Mouse (Mus musculus) kidney, adult 11 months (tissue): ENCODE data around the gene Sar1b.
"Not testable (repeated sequence)": the region's sequence is repeated elsewhere in the genome, so short reads cannot be mapped to it uniquely, and the experiment has no call there.

Source experiments
- DNase-seq: peaks from one replicate; pipeline ENCODE4 v3.0.0; 2022

Gene Sar1b

DNA sequence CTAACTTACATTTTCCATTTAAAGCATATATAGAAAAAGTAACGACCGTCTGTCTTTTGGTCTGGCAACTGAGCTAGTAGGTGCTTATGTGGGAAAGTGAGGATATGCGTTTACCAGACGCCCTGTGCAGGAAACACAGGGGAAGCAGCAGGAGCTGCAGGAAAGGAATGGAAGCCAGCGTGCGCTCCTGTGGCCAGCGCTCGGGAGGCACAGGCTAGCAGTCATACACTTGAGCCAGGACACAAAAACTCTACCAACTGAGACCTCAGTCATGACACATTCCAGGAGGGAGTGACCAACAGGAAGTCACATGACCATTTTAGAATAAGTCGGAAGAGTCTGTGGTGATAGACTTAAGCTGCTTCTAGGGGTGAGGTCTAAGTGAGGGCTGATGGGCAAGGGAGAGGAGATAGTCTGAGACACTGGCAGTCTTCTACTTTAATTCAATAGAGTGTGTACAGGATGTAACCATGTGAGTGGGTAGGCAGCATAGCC is 17.3 kb downstream of the Sar1b start:
- no peak for DNase-seq

DNA sequence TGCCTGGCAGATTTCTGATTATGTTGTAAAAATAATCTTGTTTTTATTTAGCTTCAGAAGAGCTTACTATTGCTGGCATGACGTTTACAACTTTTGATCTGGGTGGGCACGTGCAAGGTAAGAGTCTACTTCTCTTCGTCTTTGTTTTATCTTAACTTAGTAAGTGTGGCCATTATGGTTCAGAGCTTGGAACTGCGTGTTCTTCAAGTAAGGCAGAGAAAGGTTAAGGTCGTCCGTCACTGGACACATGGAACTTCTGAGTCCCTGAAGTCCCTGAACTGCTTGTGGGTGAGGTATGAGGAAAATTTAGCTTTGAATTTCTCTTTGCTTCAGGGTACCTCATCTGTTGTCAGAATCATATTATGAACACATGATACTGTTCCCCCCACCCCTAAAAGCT is 19.2 kb downstream of the Sar1b start:
- DNase-seq = no peak

DNA sequence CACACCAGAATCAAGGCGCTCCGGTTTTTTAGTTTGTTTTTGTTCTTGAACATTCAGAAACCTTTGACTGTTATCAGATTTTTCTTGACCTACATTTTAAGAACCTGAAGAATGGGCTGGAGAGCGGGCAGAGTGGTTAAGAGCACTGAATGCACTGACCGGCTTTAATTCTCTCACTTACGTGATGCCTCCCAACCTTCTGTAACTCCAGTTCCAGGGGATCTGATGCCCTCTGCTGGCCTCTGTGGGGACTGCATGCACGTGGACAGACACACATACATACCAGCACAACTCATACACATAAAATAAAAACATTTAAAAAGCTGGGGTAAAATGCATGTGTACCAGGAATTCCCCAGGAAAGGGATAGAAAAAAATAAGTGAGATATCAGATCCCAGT is 22.4 kb downstream of the Sar1b start:
- peak; percentile 32 for DNase-seq

DNA sequence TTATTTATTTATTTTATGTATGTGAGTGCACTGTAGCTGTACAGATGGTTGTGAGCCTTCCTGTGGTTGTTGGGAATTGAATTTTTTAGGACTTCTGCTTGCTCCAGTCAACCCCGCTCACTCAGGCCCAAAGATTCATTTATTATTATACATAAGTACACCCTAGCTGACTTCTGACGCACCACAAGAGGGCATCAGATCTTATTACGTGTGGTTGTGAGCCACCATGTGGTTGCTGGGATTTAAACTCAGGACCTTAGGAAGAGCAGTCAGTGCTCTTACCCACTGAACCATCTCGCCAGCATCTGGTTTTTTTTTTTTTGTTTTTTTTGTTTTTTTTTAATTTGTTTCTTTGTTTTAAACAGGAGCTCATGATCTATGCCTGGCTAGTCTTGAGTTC is 26.2 kb downstream of the Sar1b start:
- not testable (repeated sequence) for DNase-seq

DNA sequence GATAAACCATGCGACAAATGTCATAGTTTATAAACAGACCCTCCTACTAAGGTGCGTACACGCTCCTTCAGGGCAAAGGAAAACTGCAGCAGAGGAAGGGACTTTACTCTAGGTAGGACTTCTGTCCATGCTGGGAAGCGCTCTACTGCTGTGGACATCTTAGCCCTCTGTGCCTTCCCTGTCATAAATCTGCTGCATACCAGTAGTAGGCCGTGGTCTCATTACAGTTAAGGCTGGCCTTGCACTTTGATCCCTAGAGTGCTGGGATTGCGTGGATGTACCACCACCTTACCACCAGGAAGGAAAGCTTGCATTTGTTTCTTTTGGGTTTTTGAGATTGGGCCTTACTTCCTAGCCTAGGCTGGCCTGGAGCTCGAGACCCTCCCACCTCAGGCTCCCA is 27.2 kb downstream of the Sar1b start:
- DNase-seq = no peak

DNA sequence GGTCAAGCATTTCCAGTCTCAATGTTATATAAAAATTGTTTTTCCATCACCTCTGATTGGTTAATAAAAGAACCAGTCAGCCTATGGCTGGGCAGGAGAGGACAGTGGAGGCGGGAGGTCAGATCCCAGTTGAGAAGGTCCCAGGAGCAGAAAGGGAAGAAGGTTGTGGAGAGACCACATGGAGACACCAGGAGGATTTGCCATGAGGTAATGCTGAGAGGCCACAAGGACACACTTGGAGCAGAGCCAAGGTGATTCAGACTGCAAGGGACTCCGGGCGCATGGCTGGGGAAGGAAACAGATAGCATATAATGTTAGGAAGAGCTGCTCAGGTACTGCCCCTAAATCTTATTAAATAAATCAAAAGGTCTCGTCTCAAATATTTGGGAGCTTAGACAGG is 32.8 kb downstream of the Sar1b start:
- DNase-seq = no peak

DNA sequence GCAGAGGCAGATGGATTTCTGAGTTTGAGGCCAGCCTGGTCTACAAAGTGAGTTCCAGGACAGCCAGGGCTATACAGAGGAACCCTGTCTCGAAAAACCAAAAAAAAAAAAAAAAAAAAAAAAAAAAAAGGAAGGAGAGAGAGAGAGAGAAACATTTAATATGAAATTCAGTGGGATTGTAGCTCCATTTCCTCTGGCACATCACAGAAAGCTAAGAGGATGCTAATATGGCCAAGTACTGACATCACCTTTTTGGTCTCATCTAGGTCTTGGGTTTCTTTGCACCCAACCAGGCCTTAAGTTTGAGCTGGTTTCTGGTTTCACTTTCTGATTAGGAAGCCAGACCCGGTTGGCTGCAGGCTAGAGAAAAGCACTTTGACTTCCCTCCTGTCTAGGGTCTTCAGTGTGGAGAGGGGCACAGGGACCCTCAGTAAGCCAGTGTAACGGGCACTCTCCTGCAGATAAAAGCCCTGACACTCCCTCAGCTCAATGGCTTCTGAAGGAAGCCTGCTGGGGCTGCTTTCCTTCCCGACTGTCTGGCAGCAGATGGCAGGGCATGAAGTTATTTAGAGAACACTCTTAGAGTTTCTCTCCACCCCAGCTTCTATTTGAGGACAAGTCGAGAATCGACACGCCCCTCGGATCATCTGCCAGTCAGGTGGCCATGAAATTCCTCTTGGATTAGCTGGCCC is 37.3 kb downstream of the Sar1b start:
- no peak for DNase-seq

DNA sequence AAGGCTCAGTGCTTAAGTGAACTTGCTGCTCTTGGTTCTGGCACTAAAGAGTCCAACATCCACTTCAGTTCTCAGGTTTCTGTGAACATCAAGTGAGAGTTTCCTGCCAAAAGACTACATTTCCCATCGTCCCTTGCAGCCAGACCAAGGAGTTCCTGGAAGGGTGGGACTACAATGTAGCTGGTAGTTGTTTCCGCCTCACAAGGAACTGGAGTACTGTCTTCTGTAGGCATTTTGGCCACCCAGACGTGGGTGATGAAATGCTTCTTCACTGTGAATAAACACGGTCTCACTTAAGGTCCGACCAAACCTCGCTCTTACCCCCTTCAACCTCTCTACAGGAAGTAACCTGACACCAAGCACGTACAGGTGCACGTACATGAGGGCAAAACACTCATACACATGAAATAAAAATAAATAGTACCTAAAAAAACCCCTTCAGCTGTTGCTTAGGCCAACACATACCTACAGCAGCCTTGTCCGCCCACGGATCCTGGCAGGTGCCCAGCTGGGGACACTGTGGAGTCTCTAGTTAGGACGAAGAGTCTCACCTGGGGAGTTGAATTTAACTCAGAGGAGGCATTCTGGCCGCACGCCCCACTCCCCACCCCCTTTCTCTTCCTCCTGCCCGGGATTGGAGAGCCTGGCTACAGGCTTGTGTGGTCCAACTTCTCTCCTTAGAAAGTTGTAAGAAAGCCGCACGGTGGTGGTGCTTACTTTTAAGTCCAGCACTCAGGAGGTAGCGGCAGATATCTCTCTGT is 41.9 kb downstream of the Sar1b start:
- peak; percentile 80 for DNase-seq

DNA sequence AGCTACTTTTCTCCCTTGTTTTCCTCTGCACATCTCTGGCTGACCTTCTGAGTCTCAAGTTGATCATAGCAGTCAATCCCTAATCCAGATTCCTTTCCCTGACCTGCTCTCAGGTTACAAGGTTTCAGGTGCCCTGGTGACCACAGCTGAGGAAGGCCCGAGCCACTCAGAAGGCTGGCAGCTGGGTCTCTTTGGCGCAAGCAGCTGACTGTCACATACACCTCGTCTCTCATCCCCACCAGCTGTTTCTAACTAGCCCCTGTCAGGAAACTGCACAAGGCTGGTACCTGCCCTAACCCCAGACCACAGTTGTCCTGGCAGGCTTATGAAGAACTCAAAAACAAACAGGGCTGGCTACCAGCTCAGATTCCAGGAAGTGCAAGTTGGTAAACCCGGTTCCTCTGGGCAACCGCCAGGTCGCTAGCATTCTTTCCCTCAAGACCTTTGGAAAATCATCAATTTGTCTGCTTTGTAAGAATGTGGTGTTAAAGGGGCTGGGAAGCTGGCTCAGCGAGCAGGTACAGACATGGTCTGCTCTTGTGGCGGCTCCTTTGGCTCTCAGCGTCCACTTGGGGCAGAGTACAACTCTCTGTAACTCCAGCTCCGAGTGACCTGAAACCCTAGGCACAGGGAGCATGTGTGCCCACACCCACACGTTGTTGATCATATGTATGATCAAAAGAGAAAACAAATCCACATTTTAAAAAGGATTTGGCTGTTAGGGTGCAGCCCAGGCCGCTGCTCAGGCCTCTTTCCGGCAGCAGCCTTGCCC is 43.8 kb downstream of the Sar1b start:
- peak; percentile 48 for DNase-seq

DNA sequence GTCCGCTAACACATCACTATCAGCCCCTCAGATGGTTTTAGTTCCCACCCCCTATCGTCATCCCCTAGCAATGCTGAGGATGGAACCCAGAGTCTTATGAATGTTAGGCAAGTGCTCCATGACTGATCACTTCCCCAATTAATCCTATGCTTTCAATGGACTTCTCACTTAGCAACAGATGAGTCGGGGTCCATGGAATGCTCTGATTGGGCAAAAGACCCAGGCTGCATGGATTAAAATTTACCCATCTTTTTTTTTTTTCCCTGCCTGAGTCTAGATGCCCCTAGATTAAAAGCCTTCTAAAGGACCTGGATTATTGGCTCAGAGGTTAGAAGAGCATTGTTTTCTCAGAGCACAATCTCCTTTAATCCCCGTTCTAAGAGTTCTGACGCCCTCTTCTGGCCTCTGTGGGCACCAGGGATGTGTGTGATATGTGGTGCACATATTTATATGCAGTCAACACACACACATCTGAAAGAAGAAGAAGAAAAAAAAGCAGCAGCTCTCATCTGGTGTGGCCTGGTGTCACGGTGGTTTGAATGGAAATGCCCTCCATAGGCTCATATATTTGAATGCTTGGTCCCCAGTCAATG is 46.2 kb downstream of the Sar1b start:
- peak; percentile 36 for DNase-seq

DNA sequence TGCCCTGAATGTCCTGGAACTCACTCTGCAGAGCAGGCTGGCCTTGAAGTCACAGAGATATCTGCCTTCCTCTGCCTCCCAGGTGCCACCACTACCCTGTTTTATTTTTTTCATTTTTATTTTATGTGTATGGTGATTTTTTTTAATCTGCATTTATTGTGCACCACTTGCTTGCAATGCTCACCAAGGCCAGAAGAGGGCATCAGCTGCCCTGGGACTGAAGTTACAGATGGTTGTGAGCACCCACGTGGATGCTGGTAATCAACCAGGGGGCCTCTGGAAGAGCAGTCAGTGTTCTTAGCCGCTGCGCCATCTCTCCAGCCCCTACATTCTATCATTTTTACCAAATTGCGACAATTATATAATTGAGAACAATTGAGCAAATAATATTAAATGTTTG is 47.7 kb downstream of the Sar1b start:
- DNase-seq = no peak

DNA sequence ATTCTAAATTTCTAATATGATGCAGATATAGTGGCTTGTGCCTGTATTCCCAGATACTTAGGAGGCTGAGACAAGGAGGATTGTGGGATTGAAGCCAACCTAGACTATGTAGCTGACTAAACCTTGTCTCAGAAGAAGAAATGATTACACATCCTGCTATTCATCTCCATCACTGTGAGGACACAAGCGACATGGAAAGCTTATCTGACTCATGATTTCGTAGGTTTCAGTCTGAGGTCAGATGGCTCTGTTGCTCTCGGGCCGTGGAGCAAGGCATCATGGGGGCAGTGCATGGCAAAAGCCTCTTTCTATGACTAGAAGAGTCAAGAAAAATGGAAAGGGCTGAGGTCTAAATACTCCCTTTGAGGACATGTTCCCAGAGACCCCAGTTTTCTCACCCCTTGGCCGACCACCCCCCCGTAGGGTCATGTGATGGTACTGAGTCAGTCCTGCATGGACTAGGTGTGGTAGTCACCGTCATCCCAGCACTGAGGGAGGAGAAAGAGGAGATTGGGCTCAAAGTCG is 48.6 kb downstream of the Sar1b start:
- no peak for DNase-seq

DNA sequence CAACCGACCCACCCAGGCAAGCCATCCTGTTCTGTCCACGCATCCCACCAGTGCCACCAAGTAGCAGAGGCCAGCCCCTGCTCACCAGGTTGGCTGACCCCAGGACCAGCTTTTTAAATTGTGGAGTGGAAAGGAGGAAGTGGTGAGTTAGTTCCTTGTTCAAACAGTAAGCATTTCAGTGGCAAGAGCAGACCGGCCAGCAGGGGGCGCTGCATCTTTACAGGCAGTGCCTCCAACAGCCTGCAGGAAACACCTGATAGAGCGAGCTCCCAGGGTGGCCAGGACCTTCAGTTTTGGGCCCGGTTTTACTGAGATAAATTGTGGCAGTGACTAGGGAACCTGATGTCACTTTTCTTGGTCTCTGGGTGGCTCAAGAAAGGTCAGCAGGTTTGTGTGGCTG is 54.3 kb downstream of the Sar1b start:
- peak; percentile 80 for DNase-seq

DNA sequence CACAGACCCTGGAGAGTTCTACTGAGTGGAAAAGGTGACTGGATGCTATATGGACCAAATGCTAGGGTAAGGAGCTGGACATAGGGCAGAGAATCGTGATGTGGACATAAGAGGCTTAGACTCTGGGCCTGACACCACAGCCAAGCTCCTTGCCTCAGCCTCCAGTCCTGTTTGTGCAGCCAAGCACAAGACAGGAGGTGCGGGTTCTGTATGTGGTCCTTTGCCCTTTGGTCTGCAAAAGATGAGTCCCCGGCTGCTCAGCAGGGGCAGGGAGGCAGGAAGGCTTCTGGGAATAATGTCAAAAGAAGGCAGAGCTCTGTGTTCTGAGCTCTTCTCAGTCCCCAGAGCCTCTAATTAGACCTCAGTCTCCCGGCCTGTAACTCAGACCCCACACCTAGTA is 55.4 kb downstream of the Sar1b start:
- DNase-seq = peak; percentile 51

DNA sequence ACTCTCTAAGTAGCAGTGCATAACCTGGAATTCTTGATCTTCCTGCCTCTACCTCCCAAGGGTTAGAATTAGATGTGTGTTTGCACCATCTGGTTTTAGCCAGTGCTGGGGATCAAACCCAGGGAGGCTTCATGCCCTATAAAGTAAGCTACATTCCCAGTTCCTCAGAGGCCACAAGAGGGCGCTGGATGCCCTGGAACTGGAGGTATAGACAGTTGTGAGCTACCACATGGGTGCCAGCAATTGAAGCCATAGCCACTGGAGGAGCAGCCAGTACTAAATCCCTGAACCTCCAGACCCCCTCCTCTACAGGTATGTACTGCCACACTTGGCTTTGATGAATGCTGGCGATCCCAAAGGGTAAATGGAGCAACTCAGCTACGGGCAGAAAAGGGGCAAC is 56.5 kb downstream of the Sar1b start:
- peak; percentile 48 for DNase-seq

DNA sequence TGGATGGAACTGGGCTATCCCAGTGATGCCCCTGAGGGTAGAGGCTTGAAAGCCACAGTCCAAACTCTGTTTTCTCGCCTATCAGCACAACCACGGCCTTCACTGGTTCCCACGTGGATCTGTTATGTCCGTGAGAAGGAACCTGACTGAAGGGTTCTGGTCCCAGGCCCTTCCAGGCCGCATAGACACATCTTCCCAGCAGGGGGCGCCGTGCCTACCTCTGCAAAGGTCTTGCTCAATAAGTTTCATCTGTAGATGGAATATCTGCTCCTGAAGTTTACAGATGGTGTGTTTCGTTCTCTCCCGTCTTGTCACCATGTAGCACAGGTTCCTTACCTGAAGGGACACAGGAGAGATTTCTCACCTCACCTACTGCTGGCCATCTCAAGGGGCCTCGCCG is 57.4 kb downstream of the Sar1b start:
- DNase-seq = peak; percentile 72

DNA sequence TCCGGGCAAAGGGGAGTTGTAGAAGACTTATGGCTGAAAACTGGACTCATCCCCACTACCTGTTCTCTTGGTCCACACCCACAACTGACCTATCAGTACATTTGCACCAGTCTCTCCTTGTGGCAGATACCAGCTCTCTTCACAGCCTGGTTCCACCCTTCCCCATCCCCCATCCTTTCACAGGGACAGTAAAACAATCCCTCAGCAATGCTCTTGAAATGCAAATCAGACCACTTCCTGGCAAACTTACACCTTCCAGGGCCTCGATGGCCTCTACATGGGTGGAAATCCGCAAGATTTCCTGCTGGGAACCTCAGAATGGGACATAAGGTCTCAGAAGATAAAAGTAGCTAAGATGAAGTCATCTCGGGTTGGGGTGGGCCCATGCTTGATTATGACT is 59.2 kb downstream of the Sar1b start:
- DNase-seq = no peak

DNA sequence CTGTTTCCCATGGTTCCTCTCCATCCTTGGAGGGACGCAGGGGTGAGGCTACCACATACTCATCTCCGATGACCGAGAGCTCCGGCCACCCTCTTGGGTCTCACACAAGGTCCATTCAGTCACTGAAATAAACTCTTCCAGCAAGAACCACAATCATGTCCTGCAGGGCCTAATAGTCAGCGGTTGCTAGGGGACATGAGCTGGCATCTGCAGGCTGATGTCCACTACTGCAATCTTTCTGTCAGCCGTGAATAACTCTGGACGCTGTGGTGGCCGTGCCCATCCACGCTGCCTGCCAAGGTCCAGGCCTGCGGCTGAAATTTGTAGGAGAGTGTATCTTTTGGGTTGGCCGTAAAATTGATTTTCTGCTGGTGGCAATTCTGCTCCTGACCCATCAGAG is 59.8 kb downstream of the Sar1b start:
- DNase-seq = no peak

DNA sequence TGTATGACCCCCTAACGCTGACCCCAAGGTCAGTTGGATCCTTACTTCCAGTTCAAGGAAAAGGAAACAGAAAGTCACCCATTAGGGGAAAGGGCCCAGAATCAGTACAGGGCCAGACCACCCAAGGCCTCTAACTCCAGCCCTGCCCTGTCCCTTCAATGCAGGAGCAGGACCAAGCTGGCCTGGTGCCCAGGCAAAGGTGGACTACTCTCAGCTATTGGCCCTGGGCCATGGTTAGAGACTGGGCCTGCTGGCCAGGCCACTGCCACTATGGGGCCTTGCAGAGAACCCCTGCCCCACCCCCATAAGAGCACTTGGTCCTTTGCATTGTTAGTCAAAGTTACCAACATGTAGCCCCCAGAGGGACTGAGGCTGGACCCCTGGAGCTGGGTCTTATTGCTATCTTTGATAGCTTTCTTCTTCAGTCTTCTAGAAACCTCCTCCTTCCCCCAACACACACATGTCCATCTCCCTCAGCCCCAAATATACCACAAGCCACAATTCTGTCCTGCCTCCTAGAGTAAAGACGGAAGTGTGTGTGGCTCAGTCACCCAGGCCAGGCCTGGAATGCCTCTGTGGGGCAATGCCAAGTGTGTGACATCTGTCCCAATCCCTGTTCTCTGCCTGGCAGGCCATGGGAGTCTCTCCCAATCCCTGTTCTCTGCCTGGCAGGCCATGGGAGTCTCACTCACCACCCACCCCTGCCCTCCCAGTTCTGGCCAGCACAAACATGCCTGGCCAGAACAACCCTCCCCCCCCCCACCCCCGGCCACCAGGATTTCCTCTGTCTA is 60.7 kb downstream of the Sar1b start:
- DNase-seq = peak; percentile 82

DNA sequence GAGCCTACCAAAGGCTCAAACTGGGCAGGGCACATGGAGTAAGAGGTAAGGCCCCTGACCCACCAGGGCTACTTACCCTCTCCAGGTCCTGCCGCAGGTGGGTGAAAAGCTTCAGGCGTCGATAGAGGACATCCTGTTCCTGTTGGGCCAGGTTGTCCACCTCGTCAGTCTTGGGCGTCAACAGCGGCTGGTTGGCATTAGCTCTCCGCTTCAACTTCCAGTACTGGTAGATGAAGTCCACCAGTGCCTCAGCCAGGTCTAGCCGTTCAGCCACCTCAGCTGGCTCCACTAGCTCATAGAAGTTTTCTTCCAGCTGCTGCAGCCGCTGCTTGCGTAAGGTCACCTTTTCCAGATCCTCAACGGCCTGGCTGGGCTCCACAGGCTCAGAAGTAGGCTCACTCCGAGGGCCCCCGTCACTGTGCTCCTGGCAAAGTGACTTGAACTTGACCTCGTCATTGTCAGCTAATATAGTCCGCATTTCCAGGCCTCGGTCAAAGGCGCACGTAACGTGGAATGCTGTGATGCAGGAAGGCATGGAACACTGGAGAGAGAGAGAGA is 61.5 kb downstream of the Sar1b start:
- no peak for DNase-seq

DNA sequence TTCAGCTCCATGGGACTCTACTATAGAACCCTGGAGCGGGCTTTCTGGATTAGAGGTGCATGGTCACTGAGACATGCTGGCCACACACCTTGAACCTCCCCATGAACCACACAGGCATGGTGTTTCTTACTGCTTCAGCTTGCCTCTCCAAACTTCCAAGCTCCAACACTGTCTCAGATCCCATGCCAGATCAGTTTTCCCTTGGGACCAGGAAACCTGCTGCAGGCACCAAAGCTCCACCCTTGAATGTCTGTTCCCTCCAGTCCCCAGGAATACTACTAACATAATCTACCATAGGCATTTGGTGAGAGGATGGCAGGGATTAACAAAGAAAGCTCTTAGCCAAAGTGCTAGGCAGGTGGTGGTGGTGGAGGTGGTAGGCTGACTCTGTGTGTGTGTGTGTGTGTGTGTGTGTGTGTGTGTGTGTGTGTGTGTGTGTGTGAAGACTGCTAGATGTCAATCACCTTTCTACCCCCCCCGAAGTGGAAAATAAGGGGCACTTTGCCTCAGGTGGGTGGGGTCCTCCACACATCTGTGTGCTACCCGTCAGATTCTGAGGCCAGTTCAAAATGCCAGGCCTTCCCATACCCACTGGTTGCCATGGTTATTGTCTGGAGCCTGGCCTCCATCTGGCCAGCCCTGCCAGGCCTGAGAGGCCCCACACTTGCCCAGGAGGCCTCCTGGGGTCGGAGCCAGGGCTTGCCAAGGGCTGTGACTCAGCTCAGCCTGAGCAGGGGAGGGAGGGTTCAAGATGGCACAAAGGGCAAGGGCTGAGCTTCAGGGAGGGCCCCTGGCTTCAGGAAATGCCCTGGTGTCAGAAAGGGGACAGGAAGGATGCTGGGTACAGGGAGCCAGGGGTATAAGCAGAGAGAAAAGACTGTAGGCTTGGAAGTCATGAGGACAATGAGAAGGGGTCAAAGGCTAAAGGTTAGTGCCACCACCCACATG is 68.7 kb downstream of the Sar1b start:
- peak; percentile 81 for DNase-seq
